In genomic region chr8:75255635-75256034, GRCm38 (mm10) we compare ENCODE assay signal across 23 mouse cellular contexts. TPM values are rescaled to one million over a fixed set of nuclear protein-coding genes. Genes with fewer than 3 reads are reported as not detected.
"Had no signal": no experiment of that assay in that cellular context is flagged by ENCODE, and none has a peak within 500 bp of the region (broad histone marks: within the 10 kb centered on the region; RNA-seq: fewer than 3 reads in every experiment).

No protein-coding gene starts in this region.

- DNase-seq: gastrocnemius, postnatal 14 days; gastrocnemius, postnatal 36 days; heart, postnatal 4 days; kidney, adult 18-20 months; kidney, adult 8-10 months; kidney, postnatal 10 days; kidney, postnatal 25 days; kidney, postnatal 4 days; liver; liver, embryonic 13.5 days; liver, postnatal 0 days; lung, adult 2 months had no signal

- H3K27me3 ChIP-seq: hindbrain, embryonic 12.5 days; intestine, embryonic 15.5 days; limb, embryonic 12.5 days; liver, embryonic 13.5 days; liver, embryonic 15.5 days had no signal

- H3K4me1 ChIP-seq: heart, embryonic 10.5 days; hindbrain, embryonic 10.5 days; hindbrain, embryonic 12.5 days; intestine, embryonic 15.5 days; limb, embryonic 10.5 days; limb, embryonic 12.5 days; liver, embryonic 13.5 days; liver, embryonic 15.5 days had no signal

- H3K4me3 ChIP-seq: heart, embryonic 10.5 days; hindbrain, embryonic 10.5 days; hindbrain, embryonic 12.5 days; intestine, embryonic 15.5 days; layer of hippocampus, adult 2 months; left cerebral cortex, adult 2 months; limb, embryonic 10.5 days; limb, embryonic 12.5 days; liver, embryonic 13.5 days; liver, embryonic 15.5 days had no signal

- H3K27ac ChIP-seq: heart, embryonic 10.5 days; hindbrain, embryonic 10.5 days; hindbrain, embryonic 12.5 days; hindbrain, embryonic 14.5 days; intestine, embryonic 15.5 days; layer of hippocampus, adult 2 months; left cerebral cortex, adult 2 months; limb, embryonic 10.5 days; limb, embryonic 12.5 days; liver, embryonic 13.5 days; liver, embryonic 15.5 days had no signal

RNA-seq across cellular contexts. Expression of gene Rasd2, which starts 41.9 kb away (rescaled TPM):
- total RNA-seq: granulocyte monocyte progenitor cell, adult 5-6 weeks had no signal
- polyA plus RNA-seq: liver, embryonic 13.5 days; liver, embryonic 15.5 days had no signal
